Mouse (Mus musculus) large intestine, adult 2 months (tissue): ENCODE measurements around the gene Fam20b. TPM values are rescaled to one million over a fixed set of nuclear protein-coding genes. Genes with fewer than 3 reads are reported as not detected.

Experiments used
- DNase-seq: peaks from one replicate; pipeline ENCODE4 v3.0.0-alpha.2; 2012; ENCODE audit warnings: low read depth, low spot score
- WGBS: fragments of 180-500 bp; shearing (Covaris S2); methylation state at CpG from one replicate; pipeline ENCODE4 v1.1.7; 2018; 5-methylcytosine and 5-hydroxymethylcytosine counted together
- polyA plus RNA-seq: library from polyadenylated mRNA; depleted of rRNA; stranded (reverse); fragments of >200 nt; gene quantifications from 2 replicates; pipeline ENCODE4 v1.2.3, GENCODE M21; 2012; rRNA removed

Gene Fam20b
- polyA plus RNA-seq, 1 experiment: 30.1 TPM

DNA sequence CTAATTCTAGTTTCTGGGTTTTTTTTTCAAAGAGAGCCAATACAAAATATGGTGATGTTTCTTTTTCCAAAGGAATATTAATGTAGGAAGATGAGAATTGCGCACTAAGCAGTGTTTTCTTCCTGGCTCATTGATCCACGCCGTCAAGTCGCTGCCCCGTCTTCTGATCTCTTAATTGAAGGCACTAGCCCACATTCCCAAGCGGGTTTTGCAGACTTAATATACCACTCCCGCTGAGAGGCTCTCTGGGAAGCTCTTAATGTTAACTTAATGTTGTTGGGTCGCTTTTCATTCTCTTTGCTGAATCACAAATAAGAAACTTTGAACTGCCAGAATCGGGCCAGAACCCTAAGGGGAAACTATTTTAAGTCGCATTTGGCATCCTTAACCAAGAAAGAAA, 74.8 kb downstream of the Fam20b start:
- WGBS: 91% methylated on average over 10 of the region's 10 CpGs
- no peak for DNase-seq

DNA sequence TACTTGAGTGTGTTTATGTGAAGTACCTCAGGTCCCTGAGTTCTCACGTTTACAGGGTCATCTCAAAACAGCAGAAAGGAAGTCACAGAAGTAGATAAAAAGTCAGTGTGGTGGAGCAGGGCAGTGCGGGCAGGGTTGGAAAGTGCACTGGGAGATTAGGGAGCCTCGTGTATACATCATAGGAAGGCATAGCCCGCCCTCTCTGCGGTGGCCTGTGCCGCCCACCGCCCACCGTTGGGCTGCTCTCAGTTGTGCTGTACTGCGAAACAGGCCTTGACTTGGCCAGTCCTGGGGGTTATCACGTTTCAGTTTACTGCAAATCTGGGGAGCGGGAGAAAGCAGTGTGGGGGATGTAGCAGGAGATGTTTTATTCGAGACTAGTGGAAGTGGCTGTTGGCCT, 76.1 kb downstream of the Fam20b start:
- DNase-seq: no peak
- 87% methylated on average over 12 of the region's 12 CpGs for WGBS

DNA sequence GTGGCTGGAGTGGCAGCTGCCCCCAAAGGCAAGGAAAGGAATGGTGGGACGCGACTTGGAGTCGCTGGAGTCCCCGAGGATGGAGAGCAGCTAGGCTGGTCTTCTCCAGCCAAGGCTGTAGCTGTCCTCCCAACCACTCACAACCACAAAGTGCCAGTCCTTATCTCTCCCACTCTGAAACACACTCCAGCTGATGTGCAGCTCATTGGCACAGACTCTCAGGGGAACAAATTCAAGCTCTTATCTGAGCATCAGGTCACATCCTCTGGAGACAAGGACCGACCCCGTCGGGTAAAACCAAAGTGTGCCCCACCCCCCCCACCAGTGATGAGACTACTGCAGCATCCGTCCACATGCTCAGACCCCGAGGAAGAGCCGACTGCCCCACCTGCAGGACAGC, 77.1 kb downstream of the Fam20b start:
- DNase-seq: no peak
- WGBS: 86% methylated on average over 10 of the region's 10 CpGs

DNA sequence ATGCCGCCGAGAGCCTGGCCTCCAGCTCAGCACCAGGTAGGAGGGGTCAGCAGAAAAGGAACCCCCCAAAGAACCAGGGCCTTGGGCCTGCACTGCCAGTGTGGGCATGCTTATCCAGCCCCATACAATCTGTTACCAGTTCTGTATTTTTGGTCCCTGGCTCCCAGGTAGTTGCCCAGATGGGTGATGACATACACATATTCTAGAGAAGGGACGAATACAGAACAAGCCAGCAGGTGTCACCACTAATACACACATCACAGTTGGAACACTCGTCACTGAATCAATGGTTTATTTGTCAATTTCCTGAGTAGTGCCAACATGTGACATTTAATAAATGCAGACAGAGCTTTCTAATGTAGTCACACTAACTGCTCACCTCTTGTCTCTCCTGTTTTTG, 78.3 kb downstream of the Fam20b start:
- WGBS: 72% methylated on average over 4 of the region's 4 CpGs
- no peak for DNase-seq

DNA sequence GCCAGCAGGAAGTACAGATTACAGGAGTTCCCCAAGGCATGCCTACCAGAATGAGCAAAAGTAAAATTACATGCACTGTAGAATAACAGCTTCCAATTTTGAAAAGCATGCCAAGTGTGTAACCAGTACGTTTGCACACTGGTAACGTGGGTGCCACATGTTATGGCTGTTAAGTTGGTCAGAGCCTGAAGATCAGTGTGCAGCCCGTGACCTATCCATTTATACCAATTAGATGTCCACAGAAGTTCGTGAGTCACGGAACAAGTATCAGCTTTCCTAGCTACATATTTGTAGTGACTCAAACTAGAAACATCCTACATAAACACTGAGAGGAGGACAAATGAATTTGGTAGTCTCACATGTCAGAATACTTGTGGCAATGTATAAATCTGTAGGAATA, 79.4 kb downstream of the Fam20b start:
- WGBS: 81% methylated on average over 5 of the region's 5 CpGs
- DNase-seq: no peak

DNA sequence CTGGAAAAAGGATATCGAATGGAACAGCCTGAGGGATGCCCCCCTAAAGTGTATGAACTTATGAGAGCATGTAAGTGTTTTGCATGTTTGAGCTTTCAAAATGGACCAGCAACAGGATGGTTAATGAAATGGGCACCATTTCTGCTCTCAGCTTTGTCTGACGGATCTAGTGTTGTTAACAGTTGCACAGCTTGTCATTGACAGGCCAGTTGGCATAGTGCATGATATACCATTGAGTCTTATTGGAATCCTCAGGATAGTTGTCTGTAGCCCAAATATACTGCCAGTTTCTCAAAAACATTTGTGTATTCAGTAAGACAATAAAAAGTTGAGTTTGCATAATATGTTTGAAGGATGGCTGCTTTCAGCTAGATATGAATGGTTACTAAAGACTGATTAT, 83.7 kb downstream of the Fam20b start:
- no peak for DNase-seq

DNA sequence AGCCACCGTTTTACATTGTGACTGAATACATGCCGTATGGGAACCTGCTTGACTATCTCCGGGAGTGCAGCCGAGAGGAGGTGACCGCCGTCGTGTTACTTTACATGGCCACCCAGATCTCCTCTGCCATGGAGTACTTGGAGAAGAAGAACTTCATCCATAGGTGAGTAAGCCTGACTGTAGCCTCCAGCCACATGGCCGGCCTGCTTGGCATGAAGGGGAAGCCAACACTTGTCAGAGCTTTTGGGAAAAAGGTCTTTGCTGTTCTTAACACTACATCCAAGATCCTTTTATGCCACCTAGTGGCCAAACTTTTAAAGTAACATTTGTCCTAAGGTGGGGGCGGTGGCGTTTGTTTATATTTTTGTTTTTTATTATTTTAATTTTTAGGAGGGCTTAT, 85.8 kb downstream of the Fam20b start:
- no peak for DNase-seq
- WGBS: 69% methylated on average over 10 of the region's 10 CpGs

More for the DNA sequence above, 83.7 kb downstream of the Fam20b start:
- 93% methylated on average over 2 of the region's 2 CpGs for WGBS

DNA sequence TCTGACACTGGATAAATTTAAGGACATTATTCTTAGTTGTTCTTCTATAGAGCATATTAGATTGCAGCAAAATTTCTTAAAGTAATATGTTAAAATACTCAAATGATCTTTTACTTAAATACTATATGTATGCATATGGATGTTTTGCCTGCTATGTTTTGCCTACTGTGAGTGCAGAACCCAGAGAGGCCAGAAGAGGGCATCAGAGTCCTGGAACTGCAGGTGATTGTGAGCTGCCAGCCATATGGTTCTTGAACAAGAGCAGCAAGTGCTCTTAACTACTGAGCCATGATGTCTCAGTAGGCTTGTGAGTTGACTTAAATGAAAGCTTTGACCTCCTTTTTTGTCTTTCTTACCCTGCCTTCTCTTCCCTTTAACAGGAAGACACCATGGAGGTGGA, 87.9 kb downstream of the Fam20b start:
- no peak for DNase-seq

DNA sequence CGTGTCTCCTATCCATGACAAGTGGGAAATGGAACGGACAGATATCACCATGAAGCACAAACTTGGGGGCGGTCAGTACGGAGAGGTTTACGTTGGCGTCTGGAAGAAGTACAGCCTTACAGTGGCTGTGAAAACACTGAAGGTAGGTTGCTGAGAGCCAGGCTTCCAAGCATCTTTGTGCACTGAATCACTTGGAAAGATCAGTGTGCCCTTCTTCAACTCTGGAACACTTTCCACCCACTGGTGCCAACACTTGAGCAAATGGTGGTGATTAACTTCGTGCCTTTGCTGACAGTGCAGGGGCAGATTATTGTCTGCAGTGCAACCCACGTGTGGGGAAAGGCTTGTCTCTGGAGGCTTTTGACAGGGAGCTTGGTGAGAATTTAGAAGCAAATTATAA, 88.9 kb downstream of the Fam20b start:
- DNase-seq: no peak

More for the DNA sequence above, 88.9 kb downstream of the Fam20b start:
- 92% methylated on average over 8 of the region's 8 CpGs for WGBS

Other genes with a start within 250 kb of the Fam20b start
- gene Soat1, start 244.8 kb downstream of the Fam20b start, polyA plus RNA-seq: 10.4 and 16.4 TPM in 2 replicates
- 12.6 and 22.1 TPM in 2 replicates for gene Gm10031, start 195.1 kb downstream of the Fam20b start, polyA plus RNA-seq
- 1.9 and 2.4 TPM in 2 replicates for gene Abl2, start 160.3 kb downstream of the Fam20b start, polyA plus RNA-seq
- gene Tor3a, start 44.7 kb downstream of the Fam20b start, polyA plus RNA-seq: 21.1 and 26.2 TPM in 2 replicates
- 5.3 and 6.6 TPM in 2 replicates for gene Angptl1, start 119.5 kb upstream of the Fam20b start, polyA plus RNA-seq
- gene Ralgps2, start 220.5 kb upstream of the Fam20b start, polyA plus RNA-seq: 19.1 and 30.4 TPM in 2 replicates